Mouse (Mus musculus): ENCODE measurements at regions not wholly inside any gene's neighbourhood (a gene's known extent, or its start where the extent isn't known, plus 50 kb on each side); places are given as distances from the start of the nearest gene placed in this dataset.

GRCm38 (mm10) chr4:106043661-106044060 lies 254.0 kb downstream of the Gm12728 start:
- no peak for DNase-seq (ENCODE audit: low spot score in 2 of 2)

- no peak for DNase-seq (ENCODE audit: low spot score in 2 of 2)
Observed at GRCm38 (mm10) chr4:106048053-106048452, 258.4 kb downstream of the Gm12728 start.

- no peak for DNase-seq (ENCODE audit: low spot score in 2 of 2)
Observed at GRCm38 (mm10) chr4:106048797-106049196, 259.1 kb downstream of the Gm12728 start.

- no peak for DNase-seq (ENCODE audit: low spot score in 2 of 2)
Observed at GRCm38 (mm10) chr4:106049880-106050279, 260.2 kb downstream of the Gm12728 start.

- no peak for DNase-seq (ENCODE audit: low spot score in 2 of 2)
Observed at GRCm38 (mm10) chr4:106050297-106050696, 260.6 kb downstream of the Gm12728 start.

DNA sequence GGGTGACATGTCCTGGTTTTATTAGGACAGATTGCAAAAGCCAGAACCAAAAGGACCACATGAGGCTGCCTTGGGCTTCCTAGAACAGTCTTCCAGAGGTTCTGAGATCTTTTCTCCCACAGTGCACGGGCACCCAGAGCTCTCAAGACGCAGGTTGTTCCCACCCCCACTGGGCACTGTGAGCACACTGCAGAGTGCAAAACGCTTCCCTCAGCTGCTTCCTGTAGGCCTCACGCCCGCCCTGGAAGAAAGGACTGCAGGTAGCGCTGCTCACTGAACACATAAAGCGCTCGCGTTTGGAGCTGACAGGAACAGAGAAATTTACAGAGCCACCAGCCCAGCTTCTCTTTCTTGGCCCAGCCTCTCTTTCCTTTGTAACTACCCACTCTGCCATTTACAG lies 262.5 kb upstream of the Usp24 start:
- no peak for DNase-seq (ENCODE audit: low spot score in 2 of 2)

DNA sequence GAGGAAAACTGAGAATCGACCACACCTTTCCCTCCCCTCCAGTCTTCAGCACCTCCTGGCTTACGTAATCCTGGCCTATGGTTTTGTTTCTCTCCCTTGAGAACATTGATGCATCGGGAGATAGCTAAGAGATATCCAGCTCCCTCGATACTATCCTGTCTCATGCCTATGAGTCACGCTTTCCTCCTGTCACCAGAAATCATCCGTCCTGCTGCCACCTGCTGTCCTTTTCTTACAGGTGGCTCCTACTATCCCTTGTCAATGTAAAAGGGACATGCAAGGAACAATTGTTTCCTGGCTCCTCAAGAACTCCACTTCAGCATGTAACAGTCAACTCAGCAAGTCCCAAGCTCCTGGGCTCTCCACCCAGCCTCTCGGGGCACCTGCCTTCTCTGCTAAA lies 261.7 kb upstream of the Usp24 start:
- no peak for DNase-seq (ENCODE audit: low spot score in 2 of 2)

GRCm38 (mm10) chr4:106062651-106063050 lies 253.4 kb upstream of the Usp24 start:
- no peak for DNase-seq (ENCODE audit: low spot score in 2 of 2)

- DNase-seq (ENCODE audit: low spot score in 2 of 2): no peak
Observed at GRCm38 (mm10) chr4:106063851-106064382, 252.1 kb upstream of the Usp24 start.

DNA sequence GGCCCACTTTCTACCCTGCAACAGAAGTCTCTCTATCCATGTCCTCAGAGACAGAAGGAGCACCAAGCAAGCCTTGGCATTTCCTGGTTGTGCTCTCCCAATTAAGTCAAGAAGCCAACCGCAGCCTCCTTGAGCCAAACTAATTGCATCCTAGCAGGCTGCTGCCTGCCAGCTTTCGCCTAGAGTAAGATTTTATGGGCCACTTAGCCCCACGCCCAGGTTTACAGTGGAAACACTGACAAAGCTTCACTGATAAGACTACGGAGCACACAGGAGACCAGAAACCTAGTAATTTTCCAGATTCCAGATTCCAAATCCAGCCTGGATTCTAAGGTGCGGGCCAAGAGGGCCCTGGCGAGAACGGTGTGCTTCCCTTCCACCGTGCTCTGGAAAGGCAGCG lies 249.0 kb upstream of the Usp24 start:
- DNase-seq (ENCODE audit: low spot score in 2 of 2): no peak

DNA sequence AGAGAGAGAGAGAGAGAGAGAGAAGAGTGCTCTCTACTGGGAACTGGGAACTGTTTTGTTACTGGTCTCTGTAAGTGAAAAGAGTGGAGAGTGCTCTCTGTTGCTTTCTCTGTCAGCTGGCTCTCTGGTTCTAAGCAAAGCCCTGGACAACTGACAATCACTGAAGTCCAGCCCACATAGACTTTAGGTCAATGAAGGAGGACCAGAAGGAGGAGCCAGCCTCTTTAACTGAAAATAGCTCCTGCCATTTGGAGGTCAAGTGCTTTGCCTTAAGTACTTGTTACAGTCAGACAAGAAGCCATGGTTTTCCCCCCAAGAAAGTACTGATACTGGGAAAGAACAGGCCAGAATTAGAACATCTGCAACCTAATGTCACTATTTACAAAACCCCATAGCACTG lies 232.5 kb upstream of the Usp24 start:
- no peak for DNase-seq (ENCODE audit: low spot score in 2 of 2)

DNA sequence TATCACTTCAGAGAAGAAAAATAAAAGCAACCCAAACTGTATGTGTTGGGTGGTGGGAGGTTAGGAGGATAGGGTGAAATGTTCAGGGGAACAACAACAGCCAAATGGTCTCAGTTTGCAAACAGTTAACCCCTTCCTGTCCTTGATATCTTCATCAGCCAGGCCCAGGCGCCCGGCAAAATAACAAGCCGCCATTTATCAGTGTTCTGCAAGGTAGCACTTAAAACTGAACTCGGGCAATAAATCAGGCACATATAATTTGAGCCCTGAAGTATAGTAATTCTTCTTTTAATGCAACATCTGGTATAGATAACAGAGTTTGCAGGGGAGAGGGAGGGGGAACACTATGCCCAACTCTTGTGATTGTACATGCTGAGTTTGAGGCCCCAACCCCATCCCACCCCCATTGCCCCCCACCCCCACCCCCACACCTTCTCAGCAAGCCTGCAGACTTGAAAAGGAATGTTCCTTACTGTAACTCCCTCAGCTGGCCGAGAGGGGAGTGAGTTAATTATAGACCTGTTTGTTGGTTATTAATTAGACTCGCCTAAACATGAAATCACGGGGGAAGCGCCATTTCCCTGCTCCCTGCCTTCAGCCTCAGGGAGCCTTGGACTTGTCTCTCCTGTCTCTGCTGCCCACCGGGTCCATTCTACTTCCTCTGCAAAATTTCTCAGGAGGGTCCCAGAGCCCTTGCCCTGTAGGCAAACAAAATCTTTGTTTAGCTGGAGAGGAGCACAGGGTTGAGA lies 223.9 kb upstream of the Usp24 start:
- DNase-seq (ENCODE audit: low spot score in 2 of 2): no peak

DNA sequence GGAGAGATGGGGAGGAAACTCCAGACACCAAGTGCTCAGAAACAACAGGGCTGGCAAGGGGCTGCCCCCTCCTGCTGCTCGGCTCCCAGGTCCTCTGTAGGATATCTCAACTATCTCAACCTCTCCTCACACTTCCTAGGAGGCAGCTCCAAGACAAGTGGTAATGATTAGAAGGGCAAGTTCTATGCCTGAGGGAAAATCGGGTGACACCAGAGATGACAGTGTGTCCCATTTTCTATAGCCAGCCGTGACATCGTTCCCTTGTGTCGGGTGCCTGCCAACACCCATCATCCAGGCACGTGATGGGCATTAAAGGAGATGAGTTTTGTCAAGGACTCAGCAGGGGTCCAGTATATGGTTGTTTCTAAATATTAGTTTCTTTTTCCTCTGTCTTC lies 223.3 kb upstream of the Usp24 start:
- no peak for DNase-seq (ENCODE audit: low spot score in 2 of 2)

GRCm38 (mm10) chr4:106093252-106093651 lies 222.8 kb upstream of the Usp24 start:
- no peak for DNase-seq (ENCODE audit: low spot score in 2 of 2)

DNA sequence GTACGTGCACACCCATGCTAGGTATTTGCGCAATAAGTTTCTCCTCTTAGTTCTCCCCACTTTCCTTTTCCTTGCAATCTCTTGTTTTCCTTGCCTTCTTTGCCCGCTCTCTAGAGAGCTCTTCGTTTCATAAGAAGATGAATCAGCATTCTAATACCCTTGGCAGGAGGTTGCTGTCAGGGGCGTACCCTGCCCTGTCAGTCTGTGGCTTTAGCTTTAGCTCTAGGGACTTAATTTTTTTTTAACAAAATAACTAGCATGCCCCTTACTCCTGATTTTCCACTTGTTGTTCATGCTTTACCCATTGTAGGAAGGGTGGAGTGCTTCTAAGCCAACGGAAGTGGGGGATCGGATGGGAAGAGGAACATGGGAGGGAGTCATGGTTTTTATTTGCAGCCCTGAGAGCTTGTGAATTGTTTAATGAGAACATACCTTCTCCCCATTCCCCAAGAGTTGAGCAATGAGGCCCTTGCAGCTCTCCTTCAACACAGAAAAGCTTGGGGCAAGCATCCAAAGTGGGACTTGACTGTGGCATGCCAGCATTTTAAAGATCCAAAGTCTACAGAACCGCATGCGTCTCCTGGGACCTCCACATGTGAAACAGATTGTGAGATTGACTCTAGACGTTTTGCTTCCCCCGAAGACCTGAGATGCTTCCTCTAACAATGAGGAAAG lies 221.0 kb upstream of the Usp24 start:
- DNase-seq (ENCODE audit: low spot score in 2 of 2): no peak

GRCm38 (mm10) chr4:106096130-106096529 lies 219.9 kb upstream of the Usp24 start:
- no peak for DNase-seq (ENCODE audit: low spot score in 2 of 2)

- DNase-seq (ENCODE audit: low spot score in 2 of 2): no peak
Observed at GRCm38 (mm10) chr4:106097846-106098245, 218.2 kb upstream of the Usp24 start.

GRCm38 (mm10) chr4:106100211-106101025 lies 215.6 kb upstream of the Usp24 start:
- no peak for DNase-seq (ENCODE audit: low spot score in 2 of 2)

GRCm38 (mm10) chr4:106101904-106102303 lies 214.1 kb upstream of the Usp24 start:
- no peak for DNase-seq (ENCODE audit: low spot score in 2 of 2)

GRCm38 (mm10) chr4:106102451-106102977 lies 213.5 kb upstream of the Usp24 start:
- DNase-seq (ENCODE audit: low spot score in 2 of 2): no peak

DNA sequence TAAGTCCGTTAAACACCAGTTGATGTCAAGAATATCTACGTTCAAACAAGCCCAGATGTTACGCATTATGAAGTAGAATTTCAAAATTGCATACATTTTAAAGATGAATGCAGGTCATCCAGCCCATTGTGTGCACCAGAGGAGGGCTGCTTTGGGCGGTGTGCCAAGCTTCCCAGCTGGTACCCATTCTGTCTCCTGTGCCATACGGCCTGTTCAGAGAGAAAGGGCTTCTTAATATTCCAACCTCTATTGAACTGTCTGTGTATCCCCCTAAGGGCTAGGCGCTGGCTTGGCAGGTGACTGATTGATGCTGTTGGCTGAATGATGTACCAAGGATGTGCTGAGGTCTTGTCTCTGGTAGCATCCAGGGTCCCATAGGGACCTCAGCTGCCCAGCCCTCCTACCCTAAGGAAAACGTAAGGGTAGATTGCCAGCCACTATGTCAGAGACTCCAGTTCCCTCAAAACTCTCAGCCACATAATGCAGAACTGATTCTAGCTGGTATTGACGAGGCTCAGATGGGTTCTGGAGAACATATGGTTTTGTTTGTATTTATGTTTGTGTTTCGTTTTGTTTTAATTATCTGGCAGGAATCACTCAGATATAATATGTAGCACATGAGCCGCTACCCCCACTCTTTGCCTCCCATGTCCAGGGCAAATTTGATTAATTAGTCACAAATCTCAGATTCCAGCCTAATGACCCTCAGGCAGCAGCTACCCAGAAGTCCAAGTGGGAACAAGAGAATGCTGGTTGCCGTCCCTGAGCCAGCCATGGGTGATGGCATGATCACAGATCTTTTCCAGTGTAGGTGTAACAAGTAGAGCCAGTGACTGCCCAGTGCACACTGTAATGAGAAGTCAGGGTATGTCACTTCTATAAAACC lies 212.0 kb upstream of the Usp24 start:
- peak in 1 of 2 experiments; percentile 63 for DNase-seq (ENCODE audit: low spot score in 2 of 2)

Data from cerebellum, postnatal 4 days (tissue).